Mouse (Mus musculus): ENCODE measurements around the gene Ttll7. TPM values are rescaled to one million over a fixed set of nuclear protein-coding genes. Genes with fewer than 3 reads are reported as not detected.
A peak's percentile ranks its signal among the peaks of the same experiment; 100 is the strongest.

Ttll7 gene
- polyA plus RNA-seq, 1 experiment: 5.2 TPM

- H3K36me3 ChIP-seq (ENCODE audit: control insufficient read depth, insufficient read depth): peaks cover 6% of the 10 kb centered on the region
- no peak overlapping the region for H3K4me3 ChIP-seq
- no peak overlapping the region for H3ac ChIP-seq (ENCODE audit: control insufficient read depth, insufficient read length)
- TF ChIP-seq CEBPB (IDR thresholded peaks at IDR 0.05; ENCODE audit: insufficient read depth, poor library complexity, severe bottlenecking): no peak
- no peak for TF ChIP-seq POLR2AphosphoS2 (IDR thresholded peaks at IDR 0.05; ENCODE audit: insufficient read length, low read depth)
- TF ChIP-seq SRF (IDR thresholded peaks at IDR 0.05; ENCODE audit: control insufficient read depth, insufficient read length, low read depth): no peak
- TF ChIP-seq MYOD1 (IDR thresholded peaks at IDR 0.05; ENCODE audit: control insufficient read depth in 1 of 3, insufficient read length in 2 of 3, low read depth in 2 of 3): no peak
- no peak for TF ChIP-seq POLR2A (IDR thresholded peaks at IDR 0.05; ENCODE audit: insufficient read length, low read depth)
- TF ChIP-seq MAX (IDR thresholded peaks at IDR 0.05; ENCODE audit: low read depth): no peak
- no peaks in the 10 kb centered on the region for H3K27me3 ChIP-seq (ENCODE audit: control insufficient read depth, insufficient read depth, insufficient read length)
- H3K4me2 ChIP-seq (ENCODE audit: low read depth): no peak overlapping the region
- H3K79me2 ChIP-seq (ENCODE audit: control insufficient read depth, insufficient read depth): no peaks in the 10 kb centered on the region
These were observed 126.1 kb downstream of the Ttll7 start for GRCm38 (mm10) chr3:146978272-146978671.

DNA sequence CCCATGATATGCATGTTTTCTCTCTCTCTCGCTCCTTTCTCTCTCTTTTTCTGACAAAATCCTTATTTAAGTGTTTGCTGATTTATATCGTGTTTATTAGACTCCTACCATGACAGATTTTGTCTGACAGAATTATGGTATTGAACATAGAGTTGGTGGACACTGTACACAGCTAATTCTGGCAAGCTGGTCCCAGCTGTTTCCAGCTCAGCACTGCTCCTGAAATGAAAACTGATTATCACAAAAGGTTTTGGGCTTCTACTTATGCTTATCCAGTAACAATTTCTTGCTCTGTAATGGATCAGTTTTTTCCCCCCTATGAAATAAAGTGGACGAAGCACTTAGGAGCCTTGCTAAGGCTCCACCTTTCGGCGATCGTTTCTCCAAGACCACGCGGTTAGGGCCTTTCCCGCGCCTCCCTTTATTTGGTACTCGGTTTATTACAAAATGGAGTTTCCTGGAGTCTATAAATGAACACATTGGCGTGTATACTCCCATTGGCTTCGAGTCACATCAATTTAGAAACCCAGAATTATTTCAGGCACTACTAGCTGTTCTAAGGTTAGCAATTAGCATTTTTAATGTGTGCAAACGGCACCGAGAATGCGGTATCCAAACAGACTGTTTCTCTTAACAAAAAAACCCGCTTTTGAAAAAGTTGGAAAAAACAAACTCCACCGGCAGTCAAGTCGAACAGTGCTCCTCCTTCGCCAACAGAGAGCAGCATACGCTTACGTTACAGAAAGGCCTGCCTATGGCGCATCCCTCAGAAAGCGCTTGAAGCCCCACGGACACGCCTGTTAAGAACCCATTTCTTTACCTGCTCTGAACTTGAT, 141.9 kb downstream of the Ttll7 start:
- Histone ChIP-seq H3K4me2 (ENCODE audit: low read depth) (peak overlapping the region; percentile 75), H3K36me3 (ENCODE audit: control insufficient read depth, insufficient read depth) (no peaks in the 10 kb centered on the region), H3K79me2 (ENCODE audit: control insufficient read depth, insufficient read depth) (no peaks in the 10 kb centered on the region), H3K4me3 (no peak overlapping the region), H3ac (ENCODE audit: control insufficient read depth, insufficient read length) (no peak overlapping the region), H3K27me3 (ENCODE audit: control insufficient read depth, insufficient read depth, insufficient read length) (no peaks in the 10 kb centered on the region)
- TF ChIP-seq TCF12 (IDR thresholded peaks at IDR 0.05; ENCODE audit: insufficient read depth, poor library complexity, severe bottlenecking) (no peak), REST (IDR thresholded peaks at IDR 0.05; ENCODE audit: insufficient read depth, insufficient read length) (no peak), MYOG (IDR thresholded peaks at IDR 0.05; ENCODE audit: control insufficient read depth in 1 of 3, insufficient read depth in 1 of 3, insufficient read length in 2 of 3, low read depth in 2 of 3) (no peak), POLR2A (IDR thresholded peaks at IDR 0.05; ENCODE audit: insufficient read length, low read depth) (no peak), TCF3 (IDR thresholded peaks at IDR 0.05; ENCODE audit: insufficient read length, low read depth) (no peak), SRF (IDR thresholded peaks at IDR 0.05; ENCODE audit: control insufficient read depth, insufficient read length, low read depth) (no peak), MAX (IDR thresholded peaks at IDR 0.05; ENCODE audit: low read depth) (no peak), CEBPB (IDR thresholded peaks at IDR 0.05; ENCODE audit: insufficient read depth, poor library complexity, severe bottlenecking) (no peak), POLR2AphosphoS2 (IDR thresholded peaks at IDR 0.05; ENCODE audit: insufficient read length, low read depth) (no peak), USF1 (IDR thresholded peaks at IDR 0.05; ENCODE audit: low read depth) (no peak), MYOD1 (IDR thresholded peaks at IDR 0.05; ENCODE audit: control insufficient read depth in 1 of 3, insufficient read length in 2 of 3, low read depth in 2 of 3) (no peak), E2F4 (IDR thresholded peaks at IDR 0.05; ENCODE audit: insufficient read depth) (no peak)

DNA sequence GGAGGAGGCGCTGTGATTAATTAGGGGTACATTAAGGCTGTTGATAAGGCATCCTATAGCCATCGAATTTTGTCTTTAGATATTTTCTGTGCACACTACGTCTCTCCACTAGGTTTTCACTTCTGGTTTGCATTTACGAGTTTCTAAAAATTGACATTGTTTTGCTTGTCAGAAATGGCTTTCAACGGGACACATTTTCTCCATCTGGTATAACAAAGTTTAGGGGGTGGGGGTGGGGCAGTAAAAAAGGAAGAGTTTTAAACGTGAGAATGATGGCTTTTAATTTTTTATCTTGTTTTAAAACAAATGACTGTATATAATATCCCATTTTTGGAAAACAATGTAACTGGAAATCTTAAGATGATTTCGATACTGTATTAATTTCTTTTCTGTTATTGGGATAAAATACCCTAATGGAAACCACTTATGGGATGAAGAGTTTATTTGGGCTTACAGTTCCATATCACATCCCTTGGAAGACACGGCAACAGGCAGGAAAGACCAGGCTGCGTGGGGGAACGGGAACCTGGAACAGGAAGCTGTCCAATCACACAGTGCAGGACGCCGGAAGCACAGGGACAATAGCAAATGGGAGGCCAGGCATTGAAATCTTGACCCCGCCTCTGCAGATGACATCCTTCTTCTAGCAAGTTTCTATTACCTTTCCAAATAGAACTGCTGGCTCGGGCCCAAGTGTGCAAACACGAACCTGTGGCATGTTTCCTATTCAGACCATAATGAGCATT, 142.7 kb downstream of the Ttll7 start:
- Histone ChIP-seq H3K36me3 (ENCODE audit: control insufficient read depth, insufficient read depth) (no peaks in the 10 kb centered on the region), H3K4me3 (no peak overlapping the region), H3K27me3 (ENCODE audit: control insufficient read depth, insufficient read depth, insufficient read length) (no peaks in the 10 kb centered on the region), H3K4me2 (ENCODE audit: low read depth) (peak overlapping the region; percentile 75), H3K79me2 (ENCODE audit: control insufficient read depth, insufficient read depth) (no peaks in the 10 kb centered on the region), H3ac (ENCODE audit: control insufficient read depth, insufficient read length) (no peak overlapping the region)
- TF ChIP-seq MYOD1 (IDR thresholded peaks at IDR 0.05; ENCODE audit: control insufficient read depth in 1 of 3, insufficient read length in 2 of 3, low read depth in 2 of 3) (no peak), E2F4 (IDR thresholded peaks at IDR 0.05; ENCODE audit: insufficient read depth) (no peak), POLR2AphosphoS2 (IDR thresholded peaks at IDR 0.05; ENCODE audit: insufficient read length, low read depth) (no peak), CEBPB (IDR thresholded peaks at IDR 0.05; ENCODE audit: insufficient read depth, poor library complexity, severe bottlenecking) (no peak)

DNA sequence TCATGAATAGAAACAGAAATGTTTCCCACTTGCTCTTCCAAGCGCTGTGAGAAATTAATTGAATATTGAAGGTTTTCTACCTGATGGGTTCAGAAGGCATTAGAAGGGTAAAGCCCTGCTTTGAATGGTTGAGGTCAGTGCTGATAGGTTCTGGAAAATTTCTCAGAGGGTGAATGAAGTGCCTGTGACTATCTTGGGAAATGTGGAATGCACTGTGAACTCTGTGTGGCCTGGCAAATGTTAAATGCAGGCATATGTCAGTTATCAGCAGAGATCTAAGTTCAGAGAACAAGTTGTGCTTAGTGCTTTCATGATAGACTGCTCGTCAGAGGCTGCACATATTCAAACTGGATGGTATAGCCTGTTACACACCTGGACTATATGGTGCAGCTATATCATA, 147.0 kb downstream of the Ttll7 start:
- H3K27me3 ChIP-seq (ENCODE audit: control insufficient read depth, insufficient read depth, insufficient read length): no peaks in the 10 kb centered on the region
- TF ChIP-seq E2F4 (IDR thresholded peaks at IDR 0.05; ENCODE audit: insufficient read depth): no peak
- TF ChIP-seq MYOG (IDR thresholded peaks at IDR 0.05; ENCODE audit: control insufficient read depth in 1 of 3, insufficient read depth in 1 of 3, insufficient read length in 2 of 3, low read depth in 2 of 3): no peak
- TF ChIP-seq POLR2AphosphoS2 (IDR thresholded peaks at IDR 0.05; ENCODE audit: insufficient read length, low read depth): no peak
- no peak for TF ChIP-seq TCF12 (IDR thresholded peaks at IDR 0.05; ENCODE audit: insufficient read depth, poor library complexity, severe bottlenecking)
- no peak for TF ChIP-seq POLR2A (IDR thresholded peaks at IDR 0.05; ENCODE audit: insufficient read length, low read depth)
- TF ChIP-seq TCF3 (IDR thresholded peaks at IDR 0.05; ENCODE audit: insufficient read length, low read depth): no peak
- TF ChIP-seq SRF (IDR thresholded peaks at IDR 0.05; ENCODE audit: control insufficient read depth, insufficient read length, low read depth): no peak
- TF ChIP-seq MAX (IDR thresholded peaks at IDR 0.05; ENCODE audit: low read depth): no peak
- H3K4me3 ChIP-seq: no peak overlapping the region
- H3K36me3 ChIP-seq (ENCODE audit: control insufficient read depth, insufficient read depth): no peaks in the 10 kb centered on the region
- no peak overlapping the region for H3ac ChIP-seq (ENCODE audit: control insufficient read depth, insufficient read length)
- no peaks in the 10 kb centered on the region for H3K79me2 ChIP-seq (ENCODE audit: control insufficient read depth, insufficient read depth)
- no peak overlapping the region for H3K4me2 ChIP-seq (ENCODE audit: low read depth)

DNA sequence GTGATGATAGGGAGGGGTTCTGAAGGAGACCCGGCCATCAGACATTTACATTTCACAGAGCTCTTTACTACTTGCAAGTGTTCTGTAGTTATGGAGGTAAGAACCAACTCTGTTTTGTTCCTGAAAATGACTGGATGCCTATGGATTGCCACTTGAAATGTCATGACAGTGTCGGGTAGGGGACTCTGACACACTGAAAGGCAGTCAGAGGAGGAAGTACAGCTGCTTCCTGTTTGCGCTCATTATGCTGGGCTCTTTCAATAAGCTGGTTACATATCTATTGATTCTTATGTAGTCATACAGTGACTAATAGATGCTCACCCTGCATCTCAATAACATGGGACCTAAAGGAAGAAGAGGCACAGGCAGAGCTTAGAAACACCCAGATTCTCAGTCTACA, 148.8 kb downstream of the Ttll7 start:
- Histone ChIP-seq H3K27me3 (ENCODE audit: control insufficient read depth, insufficient read depth, insufficient read length) (no peaks in the 10 kb centered on the region), H3K79me2 (ENCODE audit: control insufficient read depth, insufficient read depth) (no peaks in the 10 kb centered on the region), H3K4me2 (ENCODE audit: low read depth) (no peak overlapping the region), H3K36me3 (ENCODE audit: control insufficient read depth, insufficient read depth) (no peaks in the 10 kb centered on the region), H3K4me3 (no peak overlapping the region), H3ac (ENCODE audit: control insufficient read depth, insufficient read length) (no peak overlapping the region)
- TF ChIP-seq TCF3 (IDR thresholded peaks at IDR 0.05; ENCODE audit: insufficient read length, low read depth) (no peak), POLR2AphosphoS2 (IDR thresholded peaks at IDR 0.05; ENCODE audit: insufficient read length, low read depth) (no peak), TCF12 (IDR thresholded peaks at IDR 0.05; ENCODE audit: insufficient read depth, poor library complexity, severe bottlenecking) (no peak), CEBPB (IDR thresholded peaks at IDR 0.05; ENCODE audit: insufficient read depth, poor library complexity, severe bottlenecking) (no peak), REST (IDR thresholded peaks at IDR 0.05; ENCODE audit: insufficient read depth, insufficient read length) (no peak), MYOG (IDR thresholded peaks at IDR 0.05; ENCODE audit: control insufficient read depth in 1 of 3, insufficient read depth in 1 of 3, insufficient read length in 2 of 3, low read depth in 2 of 3) (no peak), SRF (IDR thresholded peaks at IDR 0.05; ENCODE audit: control insufficient read depth, insufficient read length, low read depth) (no peak), MYOD1 (IDR thresholded peaks at IDR 0.05; ENCODE audit: control insufficient read depth in 1 of 3, insufficient read length in 2 of 3, low read depth in 2 of 3) (no peak), E2F4 (IDR thresholded peaks at IDR 0.05; ENCODE audit: insufficient read depth) (no peak), POLR2A (IDR thresholded peaks at IDR 0.05; ENCODE audit: insufficient read length, low read depth) (no peak), USF1 (IDR thresholded peaks at IDR 0.05; ENCODE audit: low read depth) (no peak), MAX (IDR thresholded peaks at IDR 0.05; ENCODE audit: low read depth) (no peak)

Measured in myocyte (in vitro differentiated cells).